Mouse (Mus musculus): ENCODE measurements around the gene Tesc.

DNA sequence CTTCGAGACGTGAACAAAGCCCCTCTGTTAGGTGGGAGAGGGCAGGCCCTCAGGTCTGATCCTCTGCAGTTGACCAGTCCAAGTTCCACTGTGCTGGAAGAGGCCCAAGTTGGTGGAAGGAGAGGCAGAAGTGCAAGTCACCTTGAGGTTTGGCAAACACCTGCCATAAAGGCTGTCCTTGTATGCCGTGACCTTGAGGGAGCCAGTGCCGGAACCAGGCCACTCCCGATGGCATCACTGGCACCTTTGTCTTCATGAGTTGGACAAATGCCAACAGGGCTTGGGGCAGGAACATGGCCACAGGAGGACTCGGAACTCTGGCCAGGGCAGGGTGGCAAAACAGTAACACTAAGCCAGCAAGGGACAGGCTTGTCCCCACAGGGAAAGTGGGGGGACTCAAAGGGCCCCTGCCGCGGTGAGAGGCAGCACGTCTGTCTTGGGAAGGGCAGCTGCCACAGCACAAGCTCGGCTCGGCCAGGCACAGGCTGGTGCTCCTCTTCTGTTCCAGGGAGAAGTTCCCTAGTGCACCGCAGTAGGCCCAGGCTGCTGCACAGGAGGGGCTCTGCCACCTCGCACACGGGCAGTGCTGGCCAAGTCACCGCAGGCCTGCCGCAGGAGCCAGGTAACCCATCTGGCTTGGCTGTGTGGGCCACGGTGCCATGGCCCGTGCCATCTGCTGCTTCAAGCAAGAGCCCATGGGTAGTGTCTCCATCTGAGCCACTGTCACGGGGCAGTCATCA lies 38.1 kb downstream of the Tesc start:
- TF ChIP-seq CTCF (IDR thresholded peaks at IDR 0.05; ENCODE audit: borderline replicate concordance, control insufficient read depth, extremely low read depth, insufficient read depth, low read length, poor library complexity), result no peak
- no peak for TF ChIP-seq POLR2A (IDR thresholded peaks at IDR 0.05; ENCODE audit: control insufficient read depth, extremely low read depth, insufficient read depth, low read length, poor library complexity)
